Mouse (Mus musculus): ENCODE results near the gene Hbb-bs.

DNA sequence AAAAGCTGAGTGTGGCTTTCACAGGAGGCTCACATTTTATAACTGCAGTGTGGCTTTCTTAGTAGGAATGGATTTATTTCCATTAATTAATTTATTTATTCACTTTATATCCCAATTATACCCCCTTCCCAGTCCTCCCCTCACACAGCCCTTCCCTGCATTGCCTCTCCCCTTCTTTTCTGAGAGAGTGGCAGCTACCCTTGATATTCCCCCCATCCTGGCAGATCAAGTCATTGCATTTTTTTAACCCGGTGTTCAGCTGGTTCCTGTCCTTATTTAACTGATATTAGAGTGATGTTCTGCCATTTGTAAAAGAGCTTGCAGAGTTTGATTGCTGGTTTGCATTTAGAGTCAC, 18.1 kb downstream of the Hbb-bs start:
- TF ChIP-seq CTCF (IDR thresholded peaks at IDR 0.05; ENCODE audit: control insufficient read depth, insufficient read depth, insufficient read length) = no peak
- no peak for TF ChIP-seq CEBPB (IDR thresholded peaks at IDR 0.05; ENCODE audit: low read depth)
- no peak for TF ChIP-seq MAX (IDR thresholded peaks at IDR 0.05)
- TF ChIP-seq USF1 (IDR thresholded peaks at IDR 0.05; ENCODE audit: low read depth) = no peak
- no peak for TF ChIP-seq MYOD1 (IDR thresholded peaks at IDR 0.05; ENCODE audit: control insufficient read depth, insufficient read length, low read depth)
- TF ChIP-seq FOSL1 (IDR thresholded peaks at IDR 0.05; ENCODE audit: insufficient read depth, low read length, poor library complexity, severe bottlenecking) = no peak
- TF ChIP-seq MYOG (IDR thresholded peaks at IDR 0.05; ENCODE audit: control insufficient read depth, extremely low read depth, insufficient read length) = no peak

Measured in C2C12 (cell line).